Mouse (Mus musculus) neural tube, embryonic 11.5 days (tissue): Measurements from ENCODE around the gene B3galt1. TPM values are rescaled to one million over a fixed set of nuclear protein-coding genes. Genes with fewer than 3 reads are reported as not detected.

Source experiments
- ATAC-seq: fragments of 200-750 bp; cut with Nextera tagmentation; 2 replicates; pipeline ENCODE4 v1.8.0; 2017; ENCODE audit warnings: moderate number of reproducible peaks, mild to moderate bottlenecking, moderate TSS enrichment, moderate library complexity; ENCODE audit not compliant: insufficient read depth, low FRiP score, low TSS enrichment
- DNase-seq: peaks from one replicate; pipeline ENCODE4 v3.0.0-alpha.2; 2015; ENCODE audit warnings: low spot score
- H3K27ac ChIP-seq: fragments of 300-500 bp; sonication (generic); 2 replicates; pipeline ENCODE4 v1.5.1; 2014; ENCODE audit warnings: low read depth, mild to moderate bottlenecking, low read length
- H3K27me3 ChIP-seq: fragments of 300-500 bp; sonication (generic); 2 replicates; pipeline ENCODE4 v1.6.1; 2014; ENCODE audit warnings: mild to moderate bottlenecking, low read length, mixed read lengths; ENCODE audit not compliant: control insufficient read depth, insufficient read depth
- H3K36me3 ChIP-seq: fragments of 300-500 bp; sonication (generic); 2 replicates; pipeline ENCODE4 v1.6.1; 2014; ENCODE audit warnings: mild to moderate bottlenecking, low read length, moderate library complexity, mixed read lengths; ENCODE audit not compliant: control insufficient read depth, insufficient read depth
- H3K4me1 ChIP-seq: fragments of 300-500 bp; sonication (generic); 2 replicates; pipeline ENCODE4 v1.6.1; 2014; ENCODE audit warnings: low read length, mixed read lengths; ENCODE audit not compliant: control insufficient read depth, insufficient read depth
- H3K4me2 ChIP-seq: fragments of 300-500 bp; sonication (generic); 2 replicates; pipeline ENCODE4 v1.6.1; 2014; ENCODE audit warnings: low read depth, mild to moderate bottlenecking, moderate library complexity
- H3K4me3 ChIP-seq: fragments of 300-500 bp; sonication (generic); 2 replicates; pipeline ENCODE4 v1.5.1; 2014; ENCODE audit warnings: low read depth, low read length
- H3K9ac ChIP-seq: fragments of 300-500 bp; sonication (generic); 2 replicates; pipeline ENCODE4 v1.6.1; 2014; ENCODE audit warnings: mild to moderate bottlenecking, low read length
- H3K9me3 ChIP-seq: fragments of 300-500 bp; sonication (generic); 2 replicates; pipeline ENCODE4 v1.6.1; 2016; ENCODE audit warnings: low read length; ENCODE audit not compliant: control insufficient read depth
- WGBS: fragments of 180-500 bp; shearing (Covaris S2); extraction: QIAGEN DNeasy Blood & Tissue Kit; methylation state at CpG from one replicate; pipeline ENCODE4 v1.1.7; 2014; 5-methylcytosine and 5-hydroxymethylcytosine counted together
- polyA plus RNA-seq: library from polyadenylated mRNA; unstranded; fragments of >200 nt; fragmentation: Nextera tagmentation; extraction: Ambion mirVana; gene quantifications from 2 replicates; pipeline ENCODE4 v1.2.1, GENCODE M21; 2014

Gene B3galt1
- polyA plus RNA-seq, 1 experiment from 2014 or later, result 21.1 TPM

GRCm38 (mm10) chr2:67931994-67932393 is 366.3 kb downstream of the B3galt1 start:
- Histone ChIP-seq H3K4me1 (no peaks in the 10 kb centered on the region), H3K36me3 (no peaks in the 10 kb centered on the region), H3K27ac (no peak overlapping the region), H3K4me2 (no peak overlapping the region), H3K9me3 (no peaks in the 10 kb centered on the region), H3K9ac (no peak overlapping the region), H3K27me3 (no peaks in the 10 kb centered on the region), H3K4me3 (no peak overlapping the region)
- DNase-seq, result no peak
- 86% methylated on average over 3 of the region's 3 CpGs for WGBS
- no peak for ATAC-seq

- Histone ChIP-seq H3K9ac (no peak overlapping the region), H3K36me3 (no peaks in the 10 kb centered on the region), H3K9me3 (no peaks in the 10 kb centered on the region), H3K27ac (no peak overlapping the region), H3K4me1 (no peaks in the 10 kb centered on the region), H3K4me3 (no peak overlapping the region), H3K4me2 (no peak overlapping the region), H3K27me3 (no peaks in the 10 kb centered on the region)
- ATAC-seq (no peak), DNase-seq (no peak)
- 81% methylated on average over 3 of the region's 3 CpGs for WGBS
These were observed 382.7 kb downstream of the B3galt1 start for GRCm38 (mm10) chr2:67948408-67948807.

GRCm38 (mm10) chr2:67956182-67956581 is 390.5 kb downstream of the B3galt1 start:
- 89% methylated on average over 4 of the region's 4 CpGs for WGBS
- H3K4me2 ChIP-seq, result no peak overlapping the region

GRCm38 (mm10) chr2:67957561-67957960 is 391.9 kb downstream of the B3galt1 start:
- ATAC-seq (no peak), DNase-seq (no peak)
- Histone ChIP-seq H3K4me2 (no peak overlapping the region), H3K9me3 (no peaks in the 10 kb centered on the region), H3K4me1 (no peaks in the 10 kb centered on the region), H3K4me3 (no peak overlapping the region), H3K36me3 (no peaks in the 10 kb centered on the region), H3K9ac (no peak overlapping the region), H3K27me3 (no peaks in the 10 kb centered on the region), H3K27ac (no peak overlapping the region)
- 81% methylated on average over 2 of the region's 2 CpGs for WGBS

More at GRCm38 (mm10) chr2:67956182-67956581, 390.5 kb downstream of the B3galt1 start:
- Histone ChIP-seq H3K4me3 (no peak overlapping the region), H3K27ac (no peak overlapping the region), H3K27me3 (no peaks in the 10 kb centered on the region), H3K4me1 (no peaks in the 10 kb centered on the region), H3K36me3 (no peaks in the 10 kb centered on the region), H3K9ac (no peak overlapping the region), H3K9me3 (no peaks in the 10 kb centered on the region)
- ATAC-seq, result no peak
- no peak for DNase-seq

- Histone ChIP-seq H3K36me3 (no peaks in the 10 kb centered on the region), H3K9me3 (no peaks in the 10 kb centered on the region), H3K27ac (no peak overlapping the region), H3K4me3 (no peak overlapping the region), H3K27me3 (no peaks in the 10 kb centered on the region), H3K4me1 (no peaks in the 10 kb centered on the region), H3K9ac (no peak overlapping the region), H3K4me2 (no peak overlapping the region)
- ATAC-seq (no peak), DNase-seq (no peak)
- WGBS, result 77% methylated on average over 2 of the region's 2 CpGs
These were observed 395.0 kb downstream of the B3galt1 start for GRCm38 (mm10) chr2:67960711-67961110.

GRCm38 (mm10) chr2:67968812-67969211 is 403.1 kb downstream of the B3galt1 start:
- no peak overlapping the region for H3K4me2 ChIP-seq
- ATAC-seq (no peak), DNase-seq (no peak)
- H3K36me3 ChIP-seq, result no peaks in the 10 kb centered on the region
- no peak overlapping the region for H3K27ac ChIP-seq
- H3K9ac ChIP-seq, result no peak overlapping the region
- no peaks in the 10 kb centered on the region for H3K9me3 ChIP-seq
- H3K4me3 ChIP-seq, result no peak overlapping the region
- no peaks in the 10 kb centered on the region for H3K4me1 ChIP-seq
- no peaks in the 10 kb centered on the region for H3K27me3 ChIP-seq

- Histone ChIP-seq H3K27me3 (no peaks in the 10 kb centered on the region), H3K4me3 (no peak overlapping the region), H3K4me2 (no peak overlapping the region), H3K9me3 (no peaks in the 10 kb centered on the region), H3K36me3 (no peaks in the 10 kb centered on the region), H3K4me1 (no peaks in the 10 kb centered on the region), H3K27ac (no peak overlapping the region), H3K9ac (no peak overlapping the region)
- DNase-seq (no peak), ATAC-seq (no peak)
- 81% methylated on average over 7 of the region's 7 CpGs for WGBS
These were observed 405.4 kb downstream of the B3galt1 start for GRCm38 (mm10) chr2:67971091-67971490.

- WGBS, result 83% methylated on average over 6 of the region's 6 CpGs
- DNase-seq (no peak), ATAC-seq (no peak)
- Histone ChIP-seq H3K4me1 (no peaks in the 10 kb centered on the region), H3K27ac (no peak overlapping the region), H3K27me3 (no peaks in the 10 kb centered on the region), H3K4me2 (no peak overlapping the region), H3K9me3 (no peaks in the 10 kb centered on the region), H3K4me3 (no peak overlapping the region), H3K9ac (no peak overlapping the region), H3K36me3 (no peaks in the 10 kb centered on the region)
These were observed 405.9 kb downstream of the B3galt1 start for GRCm38 (mm10) chr2:67971576-67971975.

GRCm38 (mm10) chr2:67975764-67976163 is 410.1 kb downstream of the B3galt1 start:
- H3K4me3 ChIP-seq, result no peak overlapping the region
- DNase-seq, result no peak
- H3K27ac ChIP-seq, result no peak overlapping the region
- no peak for ATAC-seq
- H3K9me3 ChIP-seq, result no peaks in the 10 kb centered on the region
- no peak overlapping the region for H3K4me2 ChIP-seq
- no peaks in the 10 kb centered on the region for H3K36me3 ChIP-seq
- H3K27me3 ChIP-seq, result no peaks in the 10 kb centered on the region
- H3K9ac ChIP-seq, result no peak overlapping the region
- no peaks in the 10 kb centered on the region for H3K4me1 ChIP-seq
